Mouse (Mus musculus): ENCODE results near the gene Chrne.

DNA sequence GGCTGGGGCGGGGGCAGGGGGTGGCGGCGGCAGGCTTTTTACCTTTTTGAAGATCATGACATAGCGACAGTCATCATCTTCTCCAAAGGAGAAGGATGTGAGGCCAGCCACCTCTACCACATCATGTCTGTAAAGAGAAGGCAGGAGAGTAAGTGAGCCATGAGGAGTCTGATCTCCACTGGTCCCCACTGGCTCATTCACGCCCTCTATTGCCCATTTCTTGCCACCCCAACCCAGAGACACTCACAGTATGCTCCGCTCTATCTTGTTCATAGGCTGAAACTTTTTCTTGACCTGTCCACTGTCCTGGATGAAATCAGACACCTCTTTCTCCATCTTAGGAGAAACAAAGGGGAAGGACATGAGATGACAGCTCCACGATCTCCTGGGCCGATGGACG, 45.7 kb upstream of the Chrne start:
- TF ChIP-seq CTCF (IDR thresholded peaks at IDR 0.05; ENCODE audit: low read depth, low read length), result no peak
- TF ChIP-seq POLR2AphosphoS5 (IDR thresholded peaks at IDR 0.05; ENCODE audit: insufficient replicate concordance, low read depth, low read length), result no peak
- TF ChIP-seq GATA1 (IDR thresholded peaks at IDR 0.05; ENCODE audit: borderline replicate concordance, low read length), result no peak
- TF ChIP-seq GATA2 (IDR thresholded peaks at IDR 0.05; ENCODE audit: borderline replicate concordance, low read depth, low read length), result no peak
- TF ChIP-seq TAL1 (conservative IDR thresholded peaks at IDR 0.05; ENCODE audit: low read depth, low read length), result no peak

Data from G1E (cell line).